Comparison of ENCODE assay signal across 26 mouse cellular contexts in genomic region chr11:65729623-65730217, GRCm38 (mm10). TPM values are rescaled to one million over a fixed set of nuclear protein-coding genes. Genes with fewer than 3 reads are reported as not detected.
DNase-seq lines count a peak whose midpoint lies in the region; ATAC-seq and TF ChIP-seq lines count a peak whose summit lies in the region.
"Had no signal": no experiment of that assay in that cellular context is flagged by ENCODE, and none has a peak within 500 bp of the region (broad histone marks: within the 10 kb centered on the region; RNA-seq: fewer than 3 reads in every experiment).

No protein-coding gene starts in this region.

- no peak overlapping the region for H3K9ac ChIP-seq in hindbrain, postnatal 0 days (replicated peaks; ENCODE audit: low read length)
- no peak overlapping the region for H3K9ac ChIP-seq in hindbrain, embryonic 12.5 days
- H3K9ac ChIP-seq in MEL (ENCODE audit: control insufficient read depth, low read depth, low read length, poor library complexity, severe bottlenecking), result no peak overlapping the region
- no peak overlapping the region for H3K9ac ChIP-seq in intestine, postnatal 0 days (ENCODE audit: low read depth, low read length)
- H3K9ac ChIP-seq in kidney, embryonic 16.5 days (replicated peaks; ENCODE audit: low read length), result no peak overlapping the region
- H3K9ac ChIP-seq: embryonic facial prominence, embryonic 13.5 days; forebrain, embryonic 12.5 days; forebrain, embryonic 15.5 days; hindbrain, embryonic 13.5 days had no signal

- no peaks in the 10 kb centered on the region for H3K27me3 ChIP-seq in hindbrain, postnatal 0 days (ENCODE audit: insufficient read depth, low read length)
- H3K27me3 ChIP-seq in hindbrain, embryonic 12.5 days, result no peaks in the 10 kb centered on the region
- no peaks in the 10 kb centered on the region for H3K27me3 ChIP-seq in MEL (ENCODE audit: control insufficient read depth in 1 of 2, insufficient read depth in 2 of 2, low read length in 2 of 2)
- no peaks in the 10 kb centered on the region for H3K27me3 ChIP-seq in intestine, postnatal 0 days (replicated peaks; ENCODE audit: control insufficient read depth, insufficient read depth, low read length)
- H3K27me3 ChIP-seq in kidney, embryonic 16.5 days (ENCODE audit: insufficient read depth, low read length), result no peaks in the 10 kb centered on the region
- H3K27me3 ChIP-seq: CH12.LX; embryonic facial prominence, embryonic 13.5 days; forebrain, embryonic 12.5 days; forebrain, embryonic 15.5 days; hindbrain, embryonic 13.5 days had no signal

- 90% methylated on average over 6 of the region's 6 CpGs for WGBS in hindbrain, postnatal 0 days
- 96% methylated on average over 6 of the region's 6 CpGs for WGBS in hindbrain, embryonic 12.5 days
- 66% methylated on average over 6 of the region's 6 CpGs for WGBS in intestine, postnatal 0 days
- WGBS in kidney, embryonic 16.5 days, result 83% methylated on average over 6 of the region's 6 CpGs

- no peak for TF ChIP-seq POLR2A in MEL (IDR thresholded peaks at IDR 0.05; ENCODE audit: control insufficient read depth in 1 of 2, insufficient read depth in 1 of 2, low read depth in 1 of 2, low read length in 2 of 2, poor library complexity in 1 of 2)

- no peaks in the 10 kb centered on the region for H3K4me1 ChIP-seq in hindbrain, postnatal 0 days (ENCODE audit: insufficient read depth, low read length)
- no peaks in the 10 kb centered on the region for H3K4me1 ChIP-seq in hindbrain, embryonic 12.5 days
- peaks cover 2 to 4% of the 10 kb centered on the region in 2 experiments; a peak in 3 of 4 replicates for H3K4me1 ChIP-seq in MEL (ENCODE audit: control insufficient read depth in 1 of 2, insufficient read depth in 2 of 2, low read length in 2 of 2)
- peaks cover 8% of the 10 kb centered on the region; the same call in 1 of the 2 replicates for H3K4me1 ChIP-seq in intestine, postnatal 0 days (replicated peaks; ENCODE audit: control insufficient read depth, insufficient read depth, low read length)
- no peaks in the 10 kb centered on the region for H3K4me1 ChIP-seq in kidney, embryonic 16.5 days (ENCODE audit: insufficient read depth, low read length)
- H3K4me1 ChIP-seq: embryonic facial prominence, embryonic 10.5 days; embryonic facial prominence, embryonic 13.5 days; forebrain, embryonic 12.5 days; forebrain, embryonic 15.5 days; hindbrain, embryonic 13.5 days had no signal

- ATAC-seq in hindbrain, postnatal 0 days, result no peak
- ATAC-seq in hindbrain, embryonic 12.5 days (ENCODE audit: low FRiP score), result no peak
- ATAC-seq in intestine, postnatal 0 days, result peak; percentile 45; the same call in 1 of the 2 replicates
- no peak for ATAC-seq in kidney, embryonic 16.5 days (ENCODE audit: low FRiP score, low TSS enrichment)
- ATAC-seq: forebrain, embryonic 15.5 days had no signal

- no peak for TF ChIP-seq CTCF in hindbrain, postnatal 0 days (IDR thresholded peaks at IDR 0.05; ENCODE audit: low read depth)
- no peak for TF ChIP-seq CTCF in MEL (IDR thresholded peaks at IDR 0.05 in 2 of 3, conservative IDR thresholded peaks at IDR 0.05 in 1 of 3; ENCODE audit: control insufficient read depth in 1 of 3, insufficient read depth in 1 of 3, low read depth in 2 of 3, low read length in 3 of 3, poor library complexity in 1 of 3, severe bottlenecking in 1 of 3)
- no peak for TF ChIP-seq CTCF in intestine, postnatal 0 days (IDR thresholded peaks at IDR 0.05; ENCODE audit: low read depth)

- no peaks in the 10 kb centered on the region for H3K79me2 ChIP-seq in MEL (ENCODE audit: control insufficient read depth, insufficient read depth, low read length, poor library complexity)

- H3K9me3 ChIP-seq in hindbrain, postnatal 0 days (ENCODE audit: low read length), result no peaks in the 10 kb centered on the region
- H3K9me3 ChIP-seq in hindbrain, embryonic 12.5 days (replicated peaks), result no peaks in the 10 kb centered on the region
- no peaks in the 10 kb centered on the region for H3K9me3 ChIP-seq in MEL (replicated peaks; ENCODE audit: insufficient read depth, low read length)
- H3K9me3 ChIP-seq in intestine, postnatal 0 days (ENCODE audit: control insufficient read depth), result no peaks in the 10 kb centered on the region
- no peaks in the 10 kb centered on the region for H3K9me3 ChIP-seq in kidney, embryonic 16.5 days (ENCODE audit: low read length)
- H3K9me3 ChIP-seq: embryonic facial prominence, embryonic 10.5 days; embryonic facial prominence, embryonic 13.5 days; forebrain, embryonic 12.5 days; forebrain, embryonic 15.5 days; G1E; hindbrain, embryonic 13.5 days had no signal

- no peak for TF ChIP-seq EP300 in MEL (IDR thresholded peaks at IDR 0.05; ENCODE audit: low read depth in 1 of 2, low read length in 2 of 2)

- H3K4me2 ChIP-seq in hindbrain, postnatal 0 days (ENCODE audit: low read depth, low read length), result no peak overlapping the region
- H3K4me2 ChIP-seq in hindbrain, embryonic 12.5 days (replicated peaks), result no peak overlapping the region
- no peak overlapping the region for H3K4me2 ChIP-seq in intestine, postnatal 0 days (replicated peaks; ENCODE audit: low read depth)
- no peak overlapping the region for H3K4me2 ChIP-seq in kidney, embryonic 16.5 days (replicated peaks; ENCODE audit: low read depth, low read length)
- H3K4me2 ChIP-seq: embryonic facial prominence, embryonic 13.5 days; forebrain, embryonic 12.5 days; forebrain, embryonic 15.5 days; heart, embryonic 11.5 days; hindbrain, embryonic 13.5 days had no signal

- H3K27ac ChIP-seq in hindbrain, postnatal 0 days, result peak overlapping the region; percentile 16; the same call in 1 of the 2 replicates
- H3K27ac ChIP-seq in hindbrain, embryonic 12.5 days, result no peak overlapping the region
- no peak overlapping the region for H3K27ac ChIP-seq in MEL (ENCODE audit: control insufficient read depth, low read depth, low read length)
- no peak overlapping the region for H3K27ac ChIP-seq in intestine, postnatal 0 days (ENCODE audit: low read depth, low read length)
- H3K27ac ChIP-seq in kidney, embryonic 16.5 days (ENCODE audit: low read length), result no peak overlapping the region
- H3K27ac ChIP-seq: embryonic facial prominence, embryonic 10.5 days; embryonic facial prominence, embryonic 13.5 days; forebrain, embryonic 12.5 days; forebrain, embryonic 15.5 days; gastrocnemius, adult 2 months; hindbrain, embryonic 13.5 days had no signal

- H3K36me3 ChIP-seq in hindbrain, postnatal 0 days (ENCODE audit: insufficient read depth, low read length), result no peaks in the 10 kb centered on the region
- 0 out of 2 replicates have a peak, but pooled peaks cover 6% of the 10 kb centered on the region for H3K36me3 ChIP-seq in hindbrain, embryonic 12.5 days
- H3K36me3 ChIP-seq in MEL (ENCODE audit: control insufficient read depth in 1 of 2, insufficient read depth in 2 of 2, low read length in 2 of 2), result peaks cover 2 to 19% of the 10 kb centered on the region in 2 experiments
- H3K36me3 ChIP-seq in intestine, postnatal 0 days (ENCODE audit: control insufficient read depth, insufficient read depth), result peaks cover 7% of the 10 kb centered on the region; the same call in 1 of the 2 replicates
- H3K36me3 ChIP-seq in kidney, embryonic 16.5 days (ENCODE audit: insufficient read depth, low read length), result peaks cover 16% of the 10 kb centered on the region; the same call in 1 of the 2 replicates

- no peak overlapping the region for H3K4me3 ChIP-seq in hindbrain, postnatal 0 days (ENCODE audit: low read length)
- H3K4me3 ChIP-seq in hindbrain, embryonic 12.5 days, result no peak overlapping the region
- no peak overlapping the region for H3K4me3 ChIP-seq in MEL (ENCODE audit: control insufficient read depth in 1 of 2, insufficient read depth in 1 of 2, low read depth in 2 of 2, low read length in 2 of 2)
- H3K4me3 ChIP-seq in intestine, postnatal 0 days (ENCODE audit: low read depth, low read length), result no peak overlapping the region
- no peak overlapping the region for H3K4me3 ChIP-seq in kidney, embryonic 16.5 days (ENCODE audit: low read length)
- H3K4me3 ChIP-seq: embryonic facial prominence, embryonic 10.5 days; embryonic facial prominence, embryonic 13.5 days; erythroblast, embryonic 14.5 days; forebrain, embryonic 12.5 days; forebrain, embryonic 15.5 days; gastrocnemius, adult 2 months; hindbrain, embryonic 13.5 days had no signal

- DNase-seq in adrenal gland, adult 2 months, result peak; percentile 19
- no peak for DNase-seq in adrenal gland, postnatal 36 days
- DNase-seq in hindbrain, postnatal 0 days (ENCODE audit: low spot score), result peak; percentile 7
- peak; percentile 40 for DNase-seq in MEL (ENCODE audit: low read depth, low spot score)
- DNase-seq in gastrocnemius, adult 18-20 months (ENCODE audit: low spot score), result no peak
- DNase-seq: cerebellum, adult 11-12 months; cerebellum, adult 8-10 months; cerebellum, postnatal 10 days; cerebellum, postnatal 36 days; embryo, embryonic 11 days; gastrocnemius, adult 2 months; gastrocnemius, postnatal 14 days; heart, adult 11 months; kidney, adult 11 months had no signal

- no peak for TF ChIP-seq RAD21 in MEL (IDR thresholded peaks at IDR 0.05; ENCODE audit: low read depth, low read length)

TF ChIP-seq in MEL, 35 proteins besides CTCF, POLR2A, EP300 and RAD21 (continues in another document):
- no peak for TF ChIP-seq BHLHE40 (IDR thresholded peaks at IDR 0.05; ENCODE audit: borderline replicate concordance, low read depth, low read length)
- no peak for TF ChIP-seq MEF2A (IDR thresholded peaks at IDR 0.05; ENCODE audit: extremely low read depth, insufficient replicate concordance, low read depth, low read length, poor library complexity, severe bottlenecking)
- no peak for TF ChIP-seq NRF1 (IDR thresholded peaks at IDR 0.05; ENCODE audit: insufficient read depth, low read depth, low read length, poor library complexity, severe bottlenecking)
- TF ChIP-seq MAZ (IDR thresholded peaks at IDR 0.05; ENCODE audit: low read depth, low read length), result no peak
- TF ChIP-seq TAL1 (IDR thresholded peaks at IDR 0.05; ENCODE audit: low read length), result no peak
- TF ChIP-seq KAT2A (conservative IDR thresholded peaks at IDR 0.05; ENCODE audit: low read depth, low read length), result no peak
- no peak for TF ChIP-seq SIN3A (IDR thresholded peaks at IDR 0.05; ENCODE audit: low read length)
- no peak for TF ChIP-seq SMC3 (IDR thresholded peaks at IDR 0.05; ENCODE audit: low read depth, low read length)

RNA-seq across cellular contexts. Expression of gene Map2k4, which starts 58.4 kb away (rescaled TPM):
- total RNA-seq in adrenal gland, adult 2 months (2021), result 10 to 100 TPM; 39.3 to 58.4 TPM
- polyA plus RNA-seq in adrenal gland, adult 2 months (2012; rRNA removed), result 6.1 and 8.0 TPM in 2 replicates
- total RNA-seq in adrenal gland, postnatal 36 days (2021), result 10 to 100 TPM; 44.8 to 50.4 TPM
- 116 and 127 TPM in 2 replicates for total RNA-seq in hindbrain, postnatal 0 days (2014; rRNA removed)
- polyA plus RNA-seq in hindbrain, postnatal 0 days (2015; fragmentation: Nextera tagmentation; extraction: Ambion mirVana), result 113 and 116 TPM in 2 replicates
- 68.7 and 73.4 TPM in 2 replicates for polyA plus RNA-seq in hindbrain, embryonic 12.5 days (2016; fragmentation: Nextera tagmentation; extraction: Ambion mirVana)
- total RNA-seq in MEL (2012; rRNA removed), result 20.0 and 24.5 TPM in 2 replicates
- 10 to 100 TPM; 21.8 to 70.7 TPM for polyA plus RNA-seq in MEL (2012; ENCODE audit: insufficient read depth in 1 of 2, insufficient read length in 2 of 2, low read depth in 1 of 2, low replicate concordance in 2 of 2, missing spikeins in 1 of 2)
- 38.9 and 42.7 TPM in 2 replicates for polyA plus RNA-seq in intestine, postnatal 0 days (2015; fragmentation: Nextera tagmentation; extraction: Ambion mirVana)
- polyA plus RNA-seq in kidney, embryonic 16.5 days (2015; fragmentation: Nextera tagmentation; extraction: Ambion mirVana), result 60.2 and 63.9 TPM in 2 replicates
- total RNA-seq in gastrocnemius, adult 18-20 months (2021), result 10 to 100 TPM; 60.9 to 66.9 TPM

Comparison
In these comparisons a context has a peak if more than half of its experiments do, and no peak if none do; other contexts are left out.
1. DNase-seq: peak in adrenal gland, adult 2 months (single experiment), hindbrain, postnatal 0 days (single experiment) and MEL (single experiment); none in adrenal gland, postnatal 36 days (0 of 2) and gastrocnemius, adult 18-20 months (single experiment).